Mouse (Mus musculus): ENCODE measurements around the gene Aars2. TPM values are rescaled to one million over a fixed set of nuclear protein-coding genes. Genes with fewer than 3 reads are reported as not detected.

The Aars2 gene
- polyA plus RNA-seq, 1 experiment from 2014 or later: 5.7 TPM

DNA sequence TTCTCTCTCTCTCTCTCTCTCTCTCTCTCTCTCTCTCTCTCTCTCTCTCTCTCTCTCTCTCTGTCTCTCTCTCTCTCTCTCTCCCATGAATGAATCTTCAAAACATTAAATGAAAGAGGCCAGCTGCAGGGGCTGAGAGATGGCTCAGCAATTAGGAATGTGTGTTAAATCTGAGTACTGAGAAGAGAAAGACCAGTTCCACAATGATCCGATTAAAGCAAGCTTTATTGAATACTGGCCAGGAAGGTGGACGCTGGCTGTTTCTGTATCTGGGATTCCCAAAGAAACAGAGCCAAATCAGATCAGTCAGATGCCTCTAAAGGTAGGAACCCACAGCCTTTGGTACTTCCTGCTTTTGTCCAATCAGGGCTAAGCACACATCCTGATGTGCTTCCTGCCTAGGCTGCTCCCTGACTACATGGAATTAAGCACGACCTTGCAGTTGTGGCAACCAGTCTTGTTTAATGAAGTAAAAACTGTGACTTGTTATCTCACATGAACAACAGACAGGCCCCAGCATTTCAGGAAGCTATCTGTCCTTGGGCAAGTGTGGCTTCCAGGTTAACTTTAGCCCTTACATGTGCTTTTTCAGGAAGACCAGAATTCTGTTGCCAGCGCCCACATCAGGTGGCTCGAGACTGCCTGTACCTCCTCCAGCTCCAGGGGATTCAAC lies 3.2 kb upstream of the Aars2 start:
- Histone ChIP-seq H3K4me1 (replicated peaks; ENCODE audit: control insufficient read depth, insufficient read depth) (peaks cover 2% of the 10 kb centered on the region; the same call in 1 of the 2 replicates), H3K27me3 (ENCODE audit: control insufficient read depth, insufficient read depth, low read length) (no peaks in the 10 kb centered on the region), H3K9ac (ENCODE audit: low read length) (no peak overlapping the region), H3K4me3 (ENCODE audit: low read depth, low read length) (no peak overlapping the region), H3K36me3 (ENCODE audit: control insufficient read depth, insufficient read depth, low read length) (no peaks in the 10 kb centered on the region), H3K9me3 (ENCODE audit: control insufficient read depth, low read length) (no peaks in the 10 kb centered on the region), H3K27ac (replicated peaks) (no peak overlapping the region), H3K4me2 (replicated peaks; ENCODE audit: low read depth) (no peak overlapping the region)
- ATAC-seq (ENCODE audit: low FRiP score, low TSS enrichment) (no peak), DNase-seq (ENCODE audit: low spot score) (no peak)
- WGBS: 41% methylated on average over 5 of the region's 5 CpGs
- no peak for TF ChIP-seq EP300 (optimal IDR thresholded peaks at IDR 0.05)
- TF ChIP-seq CTCF (IDR thresholded peaks at IDR 0.05; ENCODE audit: low read depth): no peak

DNA sequence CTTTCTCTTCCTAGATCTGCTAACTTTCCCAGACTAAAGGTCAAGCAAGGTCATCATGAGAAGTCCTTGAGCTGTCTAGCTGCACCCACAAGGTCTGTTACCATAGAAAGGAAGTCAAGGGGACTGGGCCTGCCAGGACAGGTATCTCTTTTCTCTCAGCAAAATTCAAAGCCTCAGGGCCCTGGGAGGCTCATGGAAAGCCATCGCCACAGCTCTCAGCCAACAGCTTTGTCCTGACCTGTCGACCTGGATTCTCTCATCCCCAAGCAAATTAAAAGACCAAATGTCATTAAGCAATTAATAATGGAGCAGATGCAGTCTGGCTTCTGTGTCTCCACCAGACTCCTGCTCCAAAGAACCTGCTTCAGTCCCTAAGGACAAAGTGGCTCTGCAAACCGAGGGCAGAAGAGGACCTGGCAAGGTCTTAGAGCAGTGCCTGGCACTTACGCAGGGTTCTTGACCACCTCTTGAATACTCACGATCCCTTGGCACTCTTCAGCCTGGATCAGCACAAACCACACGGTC lies 638 bp upstream of the Aars2 start:
- H3K4me3 ChIP-seq (ENCODE audit: low read depth, low read length): no peak overlapping the region
- no peaks in the 10 kb centered on the region for H3K9me3 ChIP-seq (ENCODE audit: control insufficient read depth, low read length)
- no peak overlapping the region for H3K4me2 ChIP-seq (replicated peaks; ENCODE audit: low read depth)
- no peak overlapping the region for H3K9ac ChIP-seq (ENCODE audit: low read length)
- 56% methylated on average over 6 of the region's 6 CpGs for WGBS
- no peak overlapping the region for H3K27ac ChIP-seq (replicated peaks)
- TF ChIP-seq CTCF (IDR thresholded peaks at IDR 0.05; ENCODE audit: low read depth) (no peak), EP300 (optimal IDR thresholded peaks at IDR 0.05) (no peak)
- no peaks in the 10 kb centered on the region for H3K27me3 ChIP-seq (ENCODE audit: control insufficient read depth, insufficient read depth, low read length)
- ATAC-seq (ENCODE audit: low FRiP score, low TSS enrichment) (no peak), DNase-seq (ENCODE audit: low spot score) (no peak)
- H3K4me1 ChIP-seq (replicated peaks; ENCODE audit: control insufficient read depth, insufficient read depth): peaks cover 2% of the 10 kb centered on the region; the same call in 1 of the 2 replicates
- 0 out of 2 replicates have a peak, but pooled peaks cover 4% of the 10 kb centered on the region for H3K36me3 ChIP-seq (ENCODE audit: control insufficient read depth, insufficient read depth, low read length)

DNA sequence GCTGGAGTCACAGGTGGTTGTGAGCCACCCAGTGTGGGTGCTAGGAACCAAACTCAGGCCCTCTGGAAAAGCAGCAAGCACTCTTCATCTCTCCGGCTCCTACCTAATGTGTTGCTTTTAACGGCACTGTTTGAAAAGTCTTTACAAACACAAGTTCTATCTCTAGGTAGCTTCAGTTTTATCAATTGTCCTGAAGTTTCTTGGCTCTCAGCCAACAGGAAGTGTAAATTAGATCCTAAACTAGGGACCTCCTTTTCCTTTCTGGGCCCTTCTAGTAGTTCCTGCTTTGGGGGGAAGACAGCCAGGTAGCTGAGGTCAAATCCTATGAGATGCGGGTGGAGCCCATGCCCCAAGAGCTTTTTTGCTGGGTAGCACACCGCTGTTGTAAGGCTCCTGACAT lies 4.2 kb downstream of the Aars2 start:
- H3K27me3 ChIP-seq (ENCODE audit: control insufficient read depth, insufficient read depth, low read length): no peaks in the 10 kb centered on the region
- ATAC-seq (ENCODE audit: low FRiP score, low TSS enrichment) (no peak), DNase-seq (ENCODE audit: low spot score) (no peak)
- peaks cover 2% of the 10 kb centered on the region; the same call in 1 of the 2 replicates for H3K4me1 ChIP-seq (replicated peaks; ENCODE audit: control insufficient read depth, insufficient read depth)
- H3K27ac ChIP-seq (replicated peaks): no peak overlapping the region
- H3K36me3 ChIP-seq (ENCODE audit: control insufficient read depth, insufficient read depth, low read length): 0 out of 2 replicates have a peak, but pooled peaks cover 4% of the 10 kb centered on the region
- H3K9me3 ChIP-seq (ENCODE audit: control insufficient read depth, low read length): no peaks in the 10 kb centered on the region
- H3K9ac ChIP-seq (ENCODE audit: low read length): no peak overlapping the region
- no peak overlapping the region for H3K4me2 ChIP-seq (replicated peaks; ENCODE audit: low read depth)
- TF ChIP-seq CTCF (IDR thresholded peaks at IDR 0.05; ENCODE audit: low read depth) (no peak), EP300 (optimal IDR thresholded peaks at IDR 0.05) (no peak)
- 87% methylated on average over 4 of the region's 4 CpGs for WGBS
- no peak overlapping the region for H3K4me3 ChIP-seq (ENCODE audit: low read depth, low read length)

DNA sequence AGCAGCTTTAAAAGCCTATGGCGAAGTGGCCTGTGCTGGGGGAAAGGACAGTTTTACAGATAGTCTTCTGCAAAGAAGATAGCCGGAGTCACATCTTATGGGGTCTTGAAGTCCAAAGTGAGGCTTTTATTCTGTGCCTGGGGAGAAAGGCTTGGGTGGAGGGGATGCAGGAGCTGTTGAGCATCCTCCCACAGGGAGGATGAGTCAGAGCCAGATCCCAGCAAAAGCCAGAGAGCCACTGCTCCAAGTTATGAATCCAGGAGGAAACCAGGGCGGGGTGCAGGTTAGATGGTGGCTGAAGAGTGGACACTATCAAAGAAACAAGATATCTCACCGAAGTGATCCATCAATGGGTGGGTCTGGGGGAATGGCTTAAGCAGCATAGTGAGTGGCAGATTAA lies 5.1 kb downstream of the Aars2 start:
- ATAC-seq (ENCODE audit: low FRiP score, low TSS enrichment): no peak
- Histone ChIP-seq H3K27ac (replicated peaks) (no peak overlapping the region), H3K9ac (ENCODE audit: low read length) (no peak overlapping the region), H3K4me2 (replicated peaks; ENCODE audit: low read depth) (no peak overlapping the region), H3K9me3 (ENCODE audit: control insufficient read depth, low read length) (no peaks in the 10 kb centered on the region), H3K4me1 (replicated peaks; ENCODE audit: control insufficient read depth, insufficient read depth) (peaks cover 2% of the 10 kb centered on the region; the same call in 1 of the 2 replicates), H3K36me3 (ENCODE audit: control insufficient read depth, insufficient read depth, low read length) (0 out of 2 replicates have a peak, but pooled peaks cover 4% of the 10 kb centered on the region), H3K27me3 (ENCODE audit: control insufficient read depth, insufficient read depth, low read length) (no peaks in the 10 kb centered on the region), H3K4me3 (ENCODE audit: low read depth, low read length) (no peak overlapping the region)
- WGBS: 96% methylated on average over 4 of the region's 4 CpGs
- no peak for DNase-seq (ENCODE audit: low spot score)
- TF ChIP-seq EP300 (optimal IDR thresholded peaks at IDR 0.05): no peak
- no peak for TF ChIP-seq CTCF (IDR thresholded peaks at IDR 0.05; ENCODE audit: low read depth)

- WGBS: 54% methylated on average over 15 of the region's 15 CpGs
- H3K9ac ChIP-seq (ENCODE audit: low read length): no peak overlapping the region
- TF ChIP-seq CTCF (IDR thresholded peaks at IDR 0.05; ENCODE audit: low read depth): no peak
- no peak for TF ChIP-seq EP300 (optimal IDR thresholded peaks at IDR 0.05)
- H3K9me3 ChIP-seq (ENCODE audit: control insufficient read depth, low read length): no peaks in the 10 kb centered on the region
- H3K36me3 ChIP-seq (ENCODE audit: control insufficient read depth, insufficient read depth, low read length): no peaks in the 10 kb centered on the region
- ATAC-seq (ENCODE audit: low FRiP score, low TSS enrichment): no peak
- no peak overlapping the region for H3K4me2 ChIP-seq (replicated peaks; ENCODE audit: low read depth)
- H3K27me3 ChIP-seq (ENCODE audit: control insufficient read depth, insufficient read depth, low read length): no peaks in the 10 kb centered on the region
- DNase-seq (ENCODE audit: low spot score): no peak
- H3K27ac ChIP-seq (replicated peaks): no peak overlapping the region
- no peak overlapping the region for H3K4me3 ChIP-seq (ENCODE audit: low read depth, low read length)
- no peaks in the 10 kb centered on the region for H3K4me1 ChIP-seq (replicated peaks; ENCODE audit: control insufficient read depth, insufficient read depth)
Observed at GRCm38 (mm10) chr17:45515204-45515726, 8.6 kb downstream of the Aars2 start.

DNA sequence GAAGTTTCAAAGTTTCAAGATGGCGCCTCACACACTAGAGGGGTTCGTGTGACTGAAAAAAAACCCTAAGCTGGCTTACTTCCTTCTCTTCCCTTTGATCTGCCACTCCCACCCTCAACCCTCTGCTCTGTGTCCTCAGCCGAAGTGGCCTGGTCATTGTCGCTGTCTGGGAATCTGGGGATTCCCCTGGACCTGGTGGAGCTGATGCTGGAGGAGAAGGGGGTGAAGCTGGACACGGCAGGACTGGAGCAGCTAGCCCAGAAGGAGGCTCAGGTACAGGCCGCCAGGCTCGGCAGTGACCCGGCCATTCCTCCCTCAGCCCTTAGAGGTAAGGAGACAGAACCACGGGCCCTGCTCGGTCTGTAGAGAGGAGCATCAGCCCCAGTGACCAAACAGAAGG lies 9.2 kb downstream of the Aars2 start:
- Histone ChIP-seq H3K4me3 (ENCODE audit: low read depth, low read length) (no peak overlapping the region), H3K9ac (ENCODE audit: low read length) (no peak overlapping the region), H3K27me3 (ENCODE audit: control insufficient read depth, insufficient read depth, low read length) (no peaks in the 10 kb centered on the region), H3K36me3 (ENCODE audit: control insufficient read depth, insufficient read depth, low read length) (no peaks in the 10 kb centered on the region), H3K4me2 (replicated peaks; ENCODE audit: low read depth) (no peak overlapping the region), H3K9me3 (ENCODE audit: control insufficient read depth, low read length) (no peaks in the 10 kb centered on the region), H3K27ac (replicated peaks) (no peak overlapping the region), H3K4me1 (replicated peaks; ENCODE audit: control insufficient read depth, insufficient read depth) (no peaks in the 10 kb centered on the region)
- TF ChIP-seq CTCF (IDR thresholded peaks at IDR 0.05; ENCODE audit: low read depth) (no peak), EP300 (optimal IDR thresholded peaks at IDR 0.05) (no peak)
- WGBS: 88% methylated on average over 10 of the region's 10 CpGs
- ATAC-seq (ENCODE audit: low FRiP score, low TSS enrichment) (no peak), DNase-seq (ENCODE audit: low spot score) (no peak)
